Comparison of ENCODE assay signal across 12 mouse cellular contexts in genomic region chr4:62853335-62853734, GRCm38 (mm10).
DNase-seq lines count a peak whose midpoint lies in the region; ATAC-seq and TF ChIP-seq lines count a peak whose summit lies in the region.
"Had no signal": no experiment of that assay in that cellular context is flagged by ENCODE, and none has a peak within 500 bp of the region (broad histone marks: within the 10 kb centered on the region; RNA-seq: fewer than 3 reads in every experiment).

No protein-coding gene starts in this region.

- peak; percentile 10 for TF ChIP-seq CTCF in left cerebral cortex, adult 2 months (IDR thresholded peaks at IDR 0.05)
- peak; percentile 46 for TF ChIP-seq CTCF in stomach, postnatal 0 days (IDR thresholded peaks at IDR 0.05; ENCODE audit: low read depth)

- no peaks in the 10 kb centered on the region for H3K9me3 ChIP-seq in stomach, postnatal 0 days (ENCODE audit: control insufficient read depth, low read length)
- H3K9me3 ChIP-seq: limb, embryonic 12.5 days had no signal

- ATAC-seq in CD4-positive, CD25-positive, alpha-beta regulatory T cell, adult 4 months, result no peak
- no peak for ATAC-seq in stomach, postnatal 0 days (ENCODE audit: low FRiP score, low TSS enrichment)

- TF ChIP-seq EP300 in stomach, postnatal 0 days (optimal IDR thresholded peaks at IDR 0.05), result no peak

- no peaks in the 10 kb centered on the region for H3K27me3 ChIP-seq in stomach, postnatal 0 days (ENCODE audit: control insufficient read depth, insufficient read depth, low read length)
- H3K27me3 ChIP-seq: limb, embryonic 12.5 days had no signal

- H3K4me3 ChIP-seq in left cerebral cortex, adult 2 months, result no peak overlapping the region
- no peak overlapping the region for H3K4me3 ChIP-seq in stomach, postnatal 0 days (ENCODE audit: low read depth, low read length)
- H3K4me3 ChIP-seq: limb, embryonic 12.5 days had no signal

- H3K4me2 ChIP-seq in stomach, postnatal 0 days (replicated peaks; ENCODE audit: low read depth), result no peak overlapping the region
- H3K4me2 ChIP-seq: limb, embryonic 12.5 days had no signal

- no peak overlapping the region for H3K9ac ChIP-seq in stomach, postnatal 0 days (ENCODE audit: low read length)
- H3K9ac ChIP-seq: limb, embryonic 12.5 days had no signal

- intact Hi-C loops in left cerebral cortex, adult 2 months (cut with DNase I), result no loop called here
- intact Hi-C loops in left cerebral cortex, postnatal 4 days (cut with DNase I), result no loop called here

- no peaks in the 10 kb centered on the region for H3K36me3 ChIP-seq in stomach, postnatal 0 days (ENCODE audit: control insufficient read depth, insufficient read depth, low read length)
- H3K36me3 ChIP-seq: limb, embryonic 12.5 days had no signal

- H3K27ac ChIP-seq in left cerebral cortex, adult 2 months, result no peak overlapping the region
- H3K27ac ChIP-seq in stomach, postnatal 0 days (replicated peaks), result no peak overlapping the region
- H3K27ac ChIP-seq: limb, embryonic 12.5 days had no signal

- H3K4me1 ChIP-seq in stomach, postnatal 0 days (replicated peaks; ENCODE audit: control insufficient read depth, insufficient read depth), result no peaks in the 10 kb centered on the region
- H3K4me1 ChIP-seq: limb, embryonic 12.5 days had no signal

- WGBS in stomach, postnatal 0 days, result 80% methylated on average over 1 of the region's 1 CpGs

- peak; percentile 40 for DNase-seq in CD4-positive, CD25-positive, alpha-beta regulatory T cell, adult 2 months (ENCODE audit: low read depth, low spot score)
- no peak for DNase-seq in left cerebral cortex, adult 2 months (ENCODE audit: extremely low spot score in 1 of 2, low spot score in 2 of 2)
- no peak for DNase-seq in left cerebral cortex, postnatal 4 days
- peak; percentile 32 for DNase-seq in NIH3T3 (ENCODE audit: low read depth)
- DNase-seq in stomach, postnatal 0 days (ENCODE audit: low spot score), result no peak
- no peak for DNase-seq in layer of hippocampus, adult 9-10 months (ENCODE audit: low spot score)
- DNase-seq in gastrocnemius, postnatal 4 days (ENCODE audit: low spot score in 2 of 2), result no peak
- DNase-seq: cerebellum, adult 11 months; heart, postnatal 14 days; kidney, adult 9 months had no signal

Comparison
In these comparisons a context has a peak if more than half of its experiments do, and no peak if none do; other contexts are left out.
1. DNase-seq: peak in CD4-positive, CD25-positive, alpha-beta regulatory T cell, adult 2 months (single experiment) and NIH3T3 (single experiment); none in left cerebral cortex, adult 2 months (0 of 2), left cerebral cortex, postnatal 4 days (single experiment), stomach, postnatal 0 days (single experiment), layer of hippocampus, adult 9-10 months (single experiment) and gastrocnemius, postnatal 4 days (0 of 2).